Mouse (Mus musculus): ENCODE measurements at regions not wholly inside any gene's neighbourhood (a gene's known extent, or its start where the extent isn't known, plus 50 kb on each side); places are given as distances from the start of the nearest gene placed in this dataset.

DNA sequence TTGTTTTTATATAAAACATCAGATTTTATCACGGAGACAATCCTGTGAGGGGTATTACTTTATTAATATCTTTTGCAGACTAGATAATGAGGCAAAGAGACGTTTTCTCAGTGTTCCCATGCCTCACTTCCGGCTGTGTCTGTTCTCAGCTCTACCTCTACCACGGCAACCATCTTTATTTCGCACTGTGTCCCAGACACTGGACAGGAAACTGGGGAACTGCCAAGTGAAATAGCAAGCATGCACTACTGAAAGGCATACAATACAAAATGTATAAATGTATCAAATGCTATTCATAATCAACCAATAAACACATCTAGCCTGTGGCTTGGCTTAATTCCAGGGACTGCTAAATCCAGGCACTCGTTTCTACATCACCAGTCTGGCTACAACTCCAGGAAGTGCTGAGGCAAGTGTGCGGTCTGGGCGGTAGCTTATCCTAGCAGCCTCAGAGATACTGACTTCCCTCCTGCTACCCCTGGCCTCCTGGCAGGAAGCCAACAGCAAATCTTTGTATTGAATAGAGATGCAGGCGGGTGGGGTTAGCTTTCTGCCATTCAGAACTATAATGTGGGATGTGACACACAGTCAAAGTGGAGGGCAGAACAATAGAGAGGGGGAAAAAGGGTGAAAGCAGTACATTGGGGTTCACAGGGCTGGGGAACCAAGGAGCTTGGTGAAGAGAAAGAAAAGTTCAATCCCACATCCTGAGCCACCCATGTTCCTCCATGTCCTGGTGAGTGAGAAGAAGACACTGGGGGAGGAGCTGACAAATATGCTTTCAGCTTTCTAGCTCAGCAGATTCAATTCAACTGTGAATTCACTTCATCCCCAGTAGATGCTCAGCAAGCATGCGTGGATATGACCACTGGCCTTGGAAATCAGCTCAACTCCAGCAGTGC, 164.0 kb upstream of the F930015N05Rik start:
- TF ChIP-seq CTCF (IDR thresholded peaks at IDR 0.05; ENCODE audit: low read depth, low read length) (no peak), POLR2A (IDR thresholded peaks at IDR 0.05; ENCODE audit: borderline replicate concordance, low read depth, low read length) (no peak)
- Histone ChIP-seq H3K4me1 (ENCODE audit: control insufficient read depth, insufficient read depth, low read length) (peaks cover 18% of the 10 kb centered on the region), H3K27ac (ENCODE audit: insufficient read depth, low read depth, low read length) (no peak overlapping the region), H3K4me3 (ENCODE audit: insufficient read depth, low read length) (no peak overlapping the region)

DNA sequence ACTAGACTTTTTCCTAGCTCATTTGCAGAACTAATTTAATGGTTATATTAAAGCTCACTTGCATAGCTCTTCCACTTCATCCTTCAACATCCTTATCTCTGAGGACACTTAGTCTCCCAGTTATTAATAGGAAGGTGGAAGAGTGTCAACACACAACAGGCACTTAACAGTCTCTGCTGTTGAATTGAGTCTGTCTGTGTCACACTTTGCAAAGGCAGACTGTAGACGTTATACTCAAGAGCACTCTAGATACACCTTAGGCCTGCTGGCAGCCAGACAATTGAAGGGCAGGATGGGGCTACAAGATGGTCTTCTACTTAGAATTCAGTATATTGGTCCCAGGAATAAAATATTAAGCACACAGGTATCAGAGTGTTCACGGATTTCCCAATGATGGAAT, 172.6 kb upstream of the F930015N05Rik start:
- no peak overlapping the region for H3K4me3 ChIP-seq (ENCODE audit: insufficient read depth, low read length)
- peaks cover 12% of the 10 kb centered on the region for H3K4me1 ChIP-seq (ENCODE audit: control insufficient read depth, insufficient read depth, low read length)
- H3K27ac ChIP-seq (ENCODE audit: insufficient read depth, low read depth, low read length): no peak overlapping the region
- TF ChIP-seq POLR2A (IDR thresholded peaks at IDR 0.05; ENCODE audit: borderline replicate concordance, low read depth, low read length) (no peak), CTCF (IDR thresholded peaks at IDR 0.05; ENCODE audit: low read depth, low read length) (no peak)

DNA sequence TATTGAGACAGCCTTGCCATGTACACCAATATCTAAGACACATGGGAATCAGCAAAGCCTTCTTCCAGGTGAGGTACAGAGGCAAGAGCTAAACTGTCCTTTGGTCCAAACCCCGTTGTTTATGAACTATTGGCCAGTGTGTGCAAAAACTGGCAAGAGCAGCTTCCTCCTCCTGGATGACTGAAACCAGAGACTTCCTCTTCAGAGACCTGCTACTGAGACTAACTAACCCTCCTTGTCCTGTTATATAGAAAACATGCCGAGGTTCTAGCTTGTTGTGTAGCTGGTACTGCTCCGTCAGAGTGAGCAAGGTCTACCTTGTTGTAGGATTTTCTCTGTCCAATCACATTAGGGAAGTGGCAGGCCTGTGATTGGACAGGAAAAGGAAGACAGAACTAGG, 174.3 kb upstream of the F930015N05Rik start:
- Histone ChIP-seq H3K4me1 (ENCODE audit: control insufficient read depth, insufficient read depth, low read length) (peaks cover 15% of the 10 kb centered on the region), H3K4me3 (ENCODE audit: insufficient read depth, low read length) (no peak overlapping the region), H3K27ac (ENCODE audit: insufficient read depth, low read depth, low read length) (no peak overlapping the region)
- TF ChIP-seq CTCF (IDR thresholded peaks at IDR 0.05; ENCODE audit: low read depth, low read length): no peak
- no peak for TF ChIP-seq POLR2A (IDR thresholded peaks at IDR 0.05; ENCODE audit: borderline replicate concordance, low read depth, low read length)

DNA sequence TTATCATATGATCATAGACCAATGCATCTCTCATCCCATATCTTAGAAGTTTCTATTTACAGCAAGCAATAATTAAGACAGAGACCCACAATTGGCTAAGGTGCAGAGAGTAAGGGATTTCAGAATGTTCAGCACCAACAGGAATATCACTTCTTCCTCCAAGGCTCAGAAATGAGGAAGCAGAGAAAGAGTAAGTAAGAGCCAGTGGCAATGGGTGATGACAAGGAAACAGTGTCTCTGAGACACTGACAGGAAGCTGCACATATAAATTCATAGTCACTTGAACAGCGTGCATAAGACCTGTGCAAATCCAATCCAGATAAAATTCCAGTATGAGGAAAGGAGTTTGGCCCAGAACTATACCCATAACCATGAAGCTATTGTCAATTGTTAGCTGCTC, 178.7 kb upstream of the F930015N05Rik start:
- Histone ChIP-seq H3K4me3 (ENCODE audit: insufficient read depth, low read length) (no peak overlapping the region), H3K27ac (ENCODE audit: insufficient read depth, low read depth, low read length) (no peak overlapping the region), H3K4me1 (ENCODE audit: control insufficient read depth, insufficient read depth, low read length) (peaks cover 12% of the 10 kb centered on the region)
- TF ChIP-seq POLR2A (IDR thresholded peaks at IDR 0.05; ENCODE audit: borderline replicate concordance, low read depth, low read length) (no peak), CTCF (IDR thresholded peaks at IDR 0.05; ENCODE audit: low read depth, low read length) (no peak)

DNA sequence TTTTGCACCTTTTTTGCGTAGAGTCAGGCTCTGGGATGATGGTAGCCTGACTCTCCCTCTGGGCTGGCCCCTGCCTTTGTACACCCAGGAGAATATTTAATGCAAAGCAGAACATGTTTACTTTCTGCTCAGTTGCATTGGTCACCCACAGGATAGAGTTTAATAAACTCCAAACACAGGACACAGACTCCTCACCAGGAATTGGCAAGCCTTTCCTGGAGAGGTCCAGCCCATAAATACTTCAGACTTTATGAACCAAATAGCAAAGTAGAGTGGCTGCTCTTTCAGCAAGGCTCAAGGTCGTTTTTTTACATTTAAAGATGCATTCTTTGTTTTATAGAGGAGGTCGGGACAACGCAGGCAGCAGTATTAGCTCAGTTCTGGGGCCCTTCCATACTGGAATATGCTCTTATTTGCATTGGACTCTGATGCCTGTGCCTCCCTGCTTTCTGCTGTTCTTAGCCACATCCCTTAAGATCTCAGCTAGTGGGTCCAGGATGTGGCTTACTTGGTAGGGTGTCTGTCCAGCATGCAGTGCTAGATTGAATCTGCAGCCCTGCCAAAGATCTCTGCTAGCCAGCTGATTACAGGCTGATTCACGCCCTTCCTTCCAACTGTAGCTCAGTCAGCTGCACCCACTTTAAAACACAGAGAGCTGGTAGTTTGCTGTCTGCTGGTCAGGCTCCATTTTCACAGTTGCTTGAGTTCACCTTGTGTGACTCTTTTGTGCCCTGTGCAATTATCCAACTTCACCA, 182.4 kb upstream of the F930015N05Rik start:
- no peak overlapping the region for H3K4me3 ChIP-seq (ENCODE audit: insufficient read depth, low read length)
- peaks cover 2% of the 10 kb centered on the region; the same call in 1 of the 2 replicates for H3K4me1 ChIP-seq (ENCODE audit: control insufficient read depth, insufficient read depth, low read length)
- no peak overlapping the region for H3K27ac ChIP-seq (ENCODE audit: insufficient read depth, low read depth, low read length)
- TF ChIP-seq POLR2A (IDR thresholded peaks at IDR 0.05; ENCODE audit: borderline replicate concordance, low read depth, low read length) (no peak), CTCF (IDR thresholded peaks at IDR 0.05; ENCODE audit: low read depth, low read length) (no peak)

DNA sequence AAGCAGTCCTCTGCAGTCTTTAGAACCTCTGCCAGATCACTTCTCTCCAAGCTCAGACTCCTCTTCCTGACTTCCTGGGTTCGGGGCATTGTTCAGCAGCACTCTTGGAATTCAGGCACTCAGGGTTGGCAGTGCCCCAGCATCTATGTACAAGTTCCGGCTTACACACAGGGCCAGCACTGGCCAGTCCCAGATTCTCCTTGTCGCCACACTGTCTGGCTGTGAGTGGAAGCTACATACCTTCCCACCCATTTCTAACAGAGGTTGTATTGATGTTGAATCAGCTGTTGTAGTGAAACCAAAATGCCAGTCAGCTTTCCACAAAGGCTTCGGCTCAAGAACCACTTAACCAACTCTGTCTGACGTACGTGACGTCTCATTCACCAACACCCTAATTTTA, 190.7 kb upstream of the F930015N05Rik start:
- TF ChIP-seq POLR2A (IDR thresholded peaks at IDR 0.05; ENCODE audit: borderline replicate concordance, low read depth, low read length) (no peak), CTCF (IDR thresholded peaks at IDR 0.05; ENCODE audit: low read depth, low read length) (no peak)
- no peak overlapping the region for H3K27ac ChIP-seq (ENCODE audit: insufficient read depth, low read depth, low read length)
- no peaks in the 10 kb centered on the region for H3K4me1 ChIP-seq (ENCODE audit: control insufficient read depth, insufficient read depth, low read length)
- H3K4me3 ChIP-seq (ENCODE audit: insufficient read depth, low read length): no peak overlapping the region

DNA sequence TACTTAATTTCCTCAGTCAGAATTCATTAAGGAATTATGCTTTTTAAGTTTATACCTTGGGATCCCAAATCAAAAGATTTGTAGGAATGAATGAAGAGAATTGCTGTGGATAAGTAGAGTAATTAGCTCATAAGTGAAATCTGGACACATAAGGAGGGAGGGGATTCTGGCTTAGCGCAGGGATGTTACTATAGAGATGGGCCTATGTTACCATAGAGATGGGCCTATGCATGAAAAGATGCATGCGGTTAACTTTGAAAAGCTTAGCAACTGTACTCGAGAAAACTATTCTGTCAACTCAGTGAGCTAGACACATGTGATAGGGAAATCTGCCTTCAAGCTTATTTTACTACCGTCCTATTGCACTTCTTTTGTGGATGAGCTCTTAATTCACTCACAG, 204.5 kb upstream of the F930015N05Rik start:
- Histone ChIP-seq H3K27ac (ENCODE audit: insufficient read depth, low read depth, low read length) (no peak overlapping the region), H3K4me3 (ENCODE audit: insufficient read depth, low read length) (no peak overlapping the region)
- no peak for TF ChIP-seq CTCF (IDR thresholded peaks at IDR 0.05; ENCODE audit: low read depth, low read length)
- TF ChIP-seq POLR2A (IDR thresholded peaks at IDR 0.05; ENCODE audit: borderline replicate concordance, low read depth, low read length): no peak

DNA sequence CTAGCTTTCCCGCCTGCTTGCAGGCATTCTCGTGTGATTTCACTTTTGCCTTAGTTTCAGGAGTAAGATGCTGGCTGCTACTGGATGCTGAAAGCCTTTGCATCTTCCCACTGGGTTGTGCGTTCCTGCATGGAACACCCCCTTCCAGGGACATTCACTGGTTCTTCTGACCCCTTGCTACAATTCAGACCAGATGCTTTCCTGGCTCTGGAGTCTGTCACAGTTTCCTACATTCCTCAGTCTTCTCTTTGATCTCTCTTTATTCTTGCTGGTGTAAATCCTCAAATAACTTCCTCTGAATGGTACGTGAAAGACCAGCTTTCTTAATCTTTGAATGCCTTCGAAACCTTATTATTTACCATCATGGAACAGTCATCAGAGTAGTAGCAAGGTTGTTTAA, 206.7 kb upstream of the F930015N05Rik start:
- Histone ChIP-seq H3K4me1 (ENCODE audit: control insufficient read depth, insufficient read depth, low read length) (no peaks in the 10 kb centered on the region; the same call in 1 of the 2 replicates), H3K4me3 (ENCODE audit: insufficient read depth, low read length) (no peak overlapping the region), H3K27ac (ENCODE audit: insufficient read depth, low read depth, low read length) (no peak overlapping the region)
- no peak for TF ChIP-seq POLR2A (IDR thresholded peaks at IDR 0.05; ENCODE audit: borderline replicate concordance, low read depth, low read length)
- no peak for TF ChIP-seq CTCF (IDR thresholded peaks at IDR 0.05; ENCODE audit: low read depth, low read length)

More for the DNA sequence above, 204.5 kb upstream of the F930015N05Rik start:
- no peaks in the 10 kb centered on the region for H3K4me1 ChIP-seq (ENCODE audit: control insufficient read depth, insufficient read depth, low read length)

DNA sequence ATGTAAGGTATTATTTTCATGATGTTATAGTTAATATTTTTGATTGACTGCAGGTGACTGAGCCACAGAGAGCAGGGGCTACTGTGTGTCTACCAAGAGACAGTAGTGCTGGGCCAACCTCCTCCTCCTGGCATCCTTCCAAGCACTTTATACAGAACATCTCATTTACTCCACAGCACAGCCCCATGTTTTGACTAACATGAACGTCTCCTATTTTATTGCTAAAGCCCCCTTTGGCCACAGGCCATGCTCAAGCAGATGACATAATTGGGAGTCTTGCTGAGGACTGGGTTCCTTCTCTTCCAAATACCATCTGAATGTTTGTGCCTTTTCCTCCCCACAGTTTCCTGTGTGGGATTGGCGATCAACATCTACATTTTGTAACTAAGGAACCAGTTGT, 211.5 kb upstream of the F930015N05Rik start:
- TF ChIP-seq CTCF (IDR thresholded peaks at IDR 0.05; ENCODE audit: low read depth, low read length) (no peak), POLR2A (IDR thresholded peaks at IDR 0.05; ENCODE audit: borderline replicate concordance, low read depth, low read length) (no peak)
- Histone ChIP-seq H3K4me3 (ENCODE audit: insufficient read depth, low read length) (no peak overlapping the region), H3K27ac (ENCODE audit: insufficient read depth, low read depth, low read length) (no peak overlapping the region), H3K4me1 (ENCODE audit: control insufficient read depth, insufficient read depth, low read length) (no peaks in the 10 kb centered on the region; the same call in 1 of the 2 replicates)

All from bone marrow macrophage, adult 2 months (primary cell).